Mouse (Mus musculus) CH12.LX (cell line): ENCODE results near the gene Mmp24.

Experiments used
- CHD2 ChIP-seq: IDR thresholded peaks from 2 replicates; pipeline ENCODE4 v1.6.1; 2011; ENCODE audit warnings: low read length, improper control_type of control experiment
- CTCF ChIP-seq, 2 experiments: IDR thresholded peaks in 1 of 2; conservative IDR thresholded peaks in 1 of 2; 2 replicates each; pipeline ENCODE4 v1.5.1; 2011 to 2012; ENCODE audit warnings: low read depth in 2 of 2, low read length in 2 of 2, improper control_type of control experiment in 1 of 2, inconsistent platforms in 1 of 2, mild to moderate bottlenecking in 1 of 2, moderate library complexity in 1 of 2
- EP300 ChIP-seq: IDR thresholded peaks from 2 replicates; pipeline ENCODE4 v1.6.1; 2011; ENCODE audit warnings: low read length, improper control_type of control experiment
- HCFC1 ChIP-seq: IDR thresholded peaks from 2 replicates; pipeline ENCODE4 v1.6.1; 2012; ENCODE audit warnings: low read depth, mild to moderate bottlenecking, inconsistent platforms, low read length, improper control_type of control experiment
- JUND ChIP-seq: conservative IDR thresholded peaks from 2 replicates; pipeline ENCODE4 v1.6.1; 2011; ENCODE audit warnings: low read depth, low read length, improper control_type of control experiment
- KAT2A ChIP-seq: IDR thresholded peaks from 2 replicates; pipeline ENCODE4 v1.6.1; 2012; ENCODE audit warnings: low read length, improper control_type of control experiment, inconsistent platforms; ENCODE audit not compliant: insufficient replicate concordance
- MAFK ChIP-seq: IDR thresholded peaks from 2 replicates; pipeline ENCODE4 v1.6.1; 2011; ENCODE audit warnings: low read length, improper control_type of control experiment; ENCODE audit not compliant: insufficient replicate concordance
- MAX ChIP-seq: IDR thresholded peaks from 2 replicates; pipeline ENCODE4 v1.6.1; 2011; ENCODE audit warnings: low read length, improper control_type of control experiment
- POLR2A ChIP-seq: IDR thresholded peaks from 2 replicates; pipeline ENCODE4 v1.6.1; 2011; ENCODE audit warnings: low read depth, mild to moderate bottlenecking, improper control_type of control experiment, low read length
- RAD21 ChIP-seq: IDR thresholded peaks from 2 replicates; pipeline ENCODE4 v1.6.1; 2011; ENCODE audit warnings: low read depth, mild to moderate bottlenecking, low read length, improper control_type of control experiment, moderate library complexity
- RCOR1 ChIP-seq: conservative IDR thresholded peaks from 2 replicates; pipeline ENCODE4 v1.6.1; 2012; ENCODE audit warnings: low read depth, mild to moderate bottlenecking, inconsistent platforms, low read length, improper control_type of control experiment
- ZC3H11A ChIP-seq: IDR thresholded peaks from 2 replicates; pipeline ENCODE4 v1.6.1; 2012; ENCODE audit warnings: low read depth, mild to moderate bottlenecking, inconsistent platforms, low read length, improper control_type of control experiment
- ZKSCAN1 ChIP-seq: IDR thresholded peaks from 2 replicates; pipeline ENCODE4 v1.6.1; 2012; ENCODE audit warnings: low read depth, inconsistent platforms, low read length, improper control_type of control experiment, borderline replicate concordance
- ZNF384 ChIP-seq: IDR thresholded peaks from 2 replicates; pipeline ENCODE4 v1.6.1; 2012; ENCODE audit warnings: low read depth, low read length, improper control_type of control experiment, inconsistent platforms

GRCm38 (mm10) chr2:155805925-155806255 lies 30.7 kb downstream of the Mmp24 start:
- TF ChIP-seq POLR2A (no peak), CTCF (conservative IDR thresholded peaks at IDR 0.05 in 1 of 2, IDR thresholded peaks at IDR 0.05 in 1 of 2; ENCODE audit: low read depth in 2 of 2, low read length in 2 of 2) (no peak), RAD21 (no peak), ZKSCAN1 (no peak), RCOR1 (no peak), JUND (no peak), MAFK (no peak), CHD2 (no peak), EP300 (no peak), KAT2A (no peak), HCFC1 (no peak), ZC3H11A (no peak), MAX (no peak), ZNF384 (no peak)
